Mouse (Mus musculus): ENCODE results near the gene Vps45.

The Vps45 gene

GRCm38 (mm10) chr3:96033046-96033445 lies 25.2 kb downstream of the Vps45 start:
- DNase-seq: peak; percentile 58

GRCm38 (mm10) chr3:96032652-96033017 lies 25.6 kb downstream of the Vps45 start:
- DNase-seq: no peak

GRCm38 (mm10) chr3:96031991-96032651 lies 26.1 kb downstream of the Vps45 start:
- DNase-seq: peak; percentile 68

GRCm38 (mm10) chr3:96029766-96030165 lies 28.5 kb downstream of the Vps45 start:
- no peak for DNase-seq

- DNase-seq: no peak
Measured at GRCm38 (mm10) chr3:96029336-96029735, 28.9 kb downstream of the Vps45 start.

- no peak for DNase-seq
Measured at GRCm38 (mm10) chr3:96027875-96028274, 30.4 kb downstream of the Vps45 start.

GRCm38 (mm10) chr3:96027145-96027544 lies 31.1 kb downstream of the Vps45 start:
- no peak for DNase-seq

- no peak for DNase-seq
Measured at GRCm38 (mm10) chr3:96021421-96022128, 36.7 kb downstream of the Vps45 start.

GRCm38 (mm10) chr3:96020735-96021134 lies 37.5 kb downstream of the Vps45 start:
- no peak for DNase-seq

GRCm38 (mm10) chr3:96017461-96017860 lies 40.8 kb downstream of the Vps45 start:
- peak; percentile 57 for DNase-seq

- DNase-seq: no peak
Measured at GRCm38 (mm10) chr3:96016257-96016889, 41.9 kb downstream of the Vps45 start.

- DNase-seq: no peak
Measured at GRCm38 (mm10) chr3:96015681-96016080, 42.6 kb downstream of the Vps45 start.

- no peak for DNase-seq
Measured at GRCm38 (mm10) chr3:96012805-96013204, 45.5 kb downstream of the Vps45 start.

GRCm38 (mm10) chr3:96008463-96008862 lies 49.8 kb downstream of the Vps45 start:
- no peak for DNase-seq

- no peak for DNase-seq
Measured at GRCm38 (mm10) chr3:96001560-96001959, 56.7 kb downstream of the Vps45 start.

- peak; percentile 31 for DNase-seq
Measured at GRCm38 (mm10) chr3:96000921-96001501, 57.3 kb downstream of the Vps45 start.

- DNase-seq: no peak
Measured at GRCm38 (mm10) chr3:96000080-96000632, 58.1 kb downstream of the Vps45 start.

GRCm38 (mm10) chr3:95999308-96000079 lies 58.8 kb downstream of the Vps45 start:
- DNase-seq: no peak

GRCm38 (mm10) chr3:95997203-95997721 lies 61.0 kb downstream of the Vps45 start:
- DNase-seq: peak; percentile 54

GRCm38 (mm10) chr3:95996451-95997073 lies 61.7 kb downstream of the Vps45 start:
- DNase-seq: no peak

- DNase-seq: peak; percentile 71
Measured at GRCm38 (mm10) chr3:95995802-95996428, 62.4 kb downstream of the Vps45 start, which contains the start of gene Plekho1. TSS of gene Plekho1 (minus strand) at chr3:95996001.
